In the genomic region with DNA sequence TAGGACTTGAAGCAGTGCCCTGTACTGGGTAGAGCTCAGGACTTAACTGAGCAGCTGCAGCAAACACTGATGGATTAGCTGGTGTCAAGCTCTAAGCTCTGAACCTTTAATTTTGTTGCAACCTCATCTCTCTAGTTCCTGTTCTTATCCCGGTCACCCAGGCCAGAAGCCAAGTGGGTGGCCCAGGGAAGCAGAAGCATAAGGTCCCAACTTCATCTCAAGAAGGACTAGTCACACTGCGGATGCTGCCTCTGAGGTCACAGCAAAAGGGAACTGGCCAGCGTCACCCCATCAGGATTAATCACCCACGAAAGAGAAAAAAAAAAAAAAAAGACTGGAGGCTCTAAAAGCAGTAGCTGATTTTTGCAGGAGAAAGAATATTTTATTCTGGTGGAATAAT, we compare ENCODE assay signal across 14 mouse cellular contexts. TPM values are rescaled to one million over a fixed set of nuclear protein-coding genes. Genes with fewer than 3 reads are reported as not detected.
A peak's percentile ranks its signal among the peaks of the same experiment; 100 is the strongest.
DNase-seq lines count a peak whose midpoint lies in the region; ATAC-seq and TF ChIP-seq lines count a peak whose summit lies in the region.
"Had no signal": no experiment of that assay in that cellular context is flagged by ENCODE, and none has a peak within 500 bp of the region (broad histone marks: within the 10 kb centered on the region; RNA-seq: fewer than 3 reads in every experiment).

No protein-coding gene starts in this region.

- H3K27me3 ChIP-seq in kidney, postnatal 0 days (ENCODE audit: insufficient read depth, low read length): no peaks in the 10 kb centered on the region
- no peaks in the 10 kb centered on the region for H3K27me3 ChIP-seq in kidney, embryonic 15.5 days
- no peaks in the 10 kb centered on the region for H3K27me3 ChIP-seq in heart, embryonic 13.5 days (replicated peaks)
- H3K27me3 ChIP-seq: CH12.LX; liver, embryonic 15.5 days; stomach, embryonic 15.5 days had no signal

- ATAC-seq in kidney, postnatal 0 days (replicated peaks; ENCODE audit: low FRiP score, low read depth): no peak
- no peak for ATAC-seq in kidney, embryonic 15.5 days (replicated peaks; ENCODE audit: low FRiP score)
- ATAC-seq in heart, embryonic 13.5 days (ENCODE audit: extremely low read depth, insufficient number of reproducible peaks, low FRiP score, low TSS enrichment): no peak
- ATAC-seq in megakaryocyte progenitor cell, adult 5-6 weeks (replicated peaks; ENCODE audit: poor library complexity): peak; percentile 39; the same call in 1 of the 2 replicates
- ATAC-seq in megakaryocyte-erythroid progenitor cell, adult 5-6 weeks (replicated peaks; ENCODE audit: low FRiP score, low TSS enrichment, poor library complexity, severe bottlenecking): no peak
- ATAC-seq: hindbrain, postnatal 0 days had no signal

- H3K9me3 ChIP-seq in kidney, postnatal 0 days (replicated peaks; ENCODE audit: low read length): no peaks in the 10 kb centered on the region
- H3K9me3 ChIP-seq in kidney, embryonic 15.5 days (replicated peaks): no peaks in the 10 kb centered on the region
- H3K9me3 ChIP-seq in heart, embryonic 13.5 days: peaks cover 4% of the 10 kb centered on the region
- H3K9me3 ChIP-seq: liver, embryonic 15.5 days; stomach, embryonic 15.5 days had no signal

- no peak overlapping the region for H3K4me2 ChIP-seq in kidney, postnatal 0 days (ENCODE audit: low read length)
- no peak overlapping the region for H3K4me2 ChIP-seq in kidney, embryonic 15.5 days
- no peak overlapping the region for H3K4me2 ChIP-seq in heart, embryonic 13.5 days
- H3K4me2 ChIP-seq: liver, embryonic 15.5 days; midbrain, embryonic 11.5 days; stomach, embryonic 15.5 days had no signal

- H3K27ac ChIP-seq in kidney, postnatal 0 days: 0 out of 2 replicates have a peak overlapping the region, but pooled peaks have one; percentile 13
- no peak overlapping the region for H3K27ac ChIP-seq in kidney, embryonic 15.5 days
- peak overlapping the region; percentile 36; the same call in 1 of the 2 replicates for H3K27ac ChIP-seq in heart, embryonic 13.5 days (replicated peaks)
- H3K27ac ChIP-seq: hindbrain, postnatal 0 days; liver, embryonic 15.5 days; stomach, embryonic 15.5 days had no signal

- WGBS in kidney, postnatal 0 days: 18% methylated on average over 4 of the region's 4 CpGs
- WGBS in kidney, embryonic 15.5 days: 17% methylated on average over 4 of the region's 4 CpGs
- WGBS in heart, embryonic 13.5 days: 36% methylated on average over 4 of the region's 4 CpGs

- H3K4me3 ChIP-seq in kidney, postnatal 0 days (replicated peaks; ENCODE audit: low read depth, low read length): no peak overlapping the region
- H3K4me3 ChIP-seq in kidney, embryonic 15.5 days (replicated peaks): no peak overlapping the region
- no peak overlapping the region for H3K4me3 ChIP-seq in heart, embryonic 13.5 days
- H3K4me3 ChIP-seq: liver, embryonic 15.5 days; stomach, embryonic 15.5 days had no signal

- H3K36me3 ChIP-seq in kidney, postnatal 0 days (ENCODE audit: insufficient read depth, low read length): no peaks in the 10 kb centered on the region
- no peaks in the 10 kb centered on the region for H3K36me3 ChIP-seq in kidney, embryonic 15.5 days
- H3K36me3 ChIP-seq in heart, embryonic 13.5 days: peaks cover 4% of the 10 kb centered on the region; the same call in 1 of the 2 replicates
- H3K36me3 ChIP-seq: liver, embryonic 15.5 days; stomach, embryonic 15.5 days had no signal

- no peak for DNase-seq in kidney, postnatal 0 days (ENCODE audit: low spot score)
- peak; percentile 54 for DNase-seq in adrenal gland, postnatal 25 days
- no peak for DNase-seq in cerebellum, postnatal 10 days
- DNase-seq: cerebellum, adult 11 months; thymus, postnatal 14 days had no signal

- H3K9ac ChIP-seq in kidney, postnatal 0 days (ENCODE audit: low read depth, low read length): no peak overlapping the region
- H3K9ac ChIP-seq in kidney, embryonic 15.5 days: no peak overlapping the region
- H3K9ac ChIP-seq in heart, embryonic 13.5 days: no peak overlapping the region
- H3K9ac ChIP-seq: liver, embryonic 15.5 days; stomach, embryonic 15.5 days had no signal

- peaks cover 29% of the 10 kb centered on the region for H3K4me1 ChIP-seq in kidney, postnatal 0 days (replicated peaks; ENCODE audit: insufficient read depth, low read length)
- peaks cover 58% of the 10 kb centered on the region for H3K4me1 ChIP-seq in kidney, embryonic 15.5 days
- peaks cover 85% of the 10 kb centered on the region for H3K4me1 ChIP-seq in heart, embryonic 13.5 days

- no peak for TF ChIP-seq CTCF in kidney, postnatal 0 days (IDR thresholded peaks at IDR 0.05; ENCODE audit: low read depth)

RNA-seq across cellular contexts. Expression of a gene that starts 14.5 kb away (rescaled TPM):
- polyA plus RNA-seq in kidney, postnatal 0 days (2015; fragmentation: Nextera tagmentation; extraction: Ambion mirVana): 33.8 and 37.9 TPM in 2 replicates
- polyA plus RNA-seq in kidney, embryonic 15.5 days (2015; fragmentation: Nextera tagmentation; extraction: Ambion mirVana): 27.3 and 30.6 TPM in 2 replicates
- total RNA-seq in adrenal gland, postnatal 25 days (2021): 82.3 and 91.2 TPM in 2 replicates
- 38.7 and 41.3 TPM in 2 replicates for polyA plus RNA-seq in heart, embryonic 13.5 days (2015; fragmentation: Nextera tagmentation; extraction: Ambion mirVana)
- total RNA-seq in megakaryocyte progenitor cell, adult 5-6 weeks (2015): 0.02 and 0.29 TPM in 2 replicates
- 0.24 and 0.29 TPM in 2 replicates for total RNA-seq in megakaryocyte progenitor cell, adult 5-6 weeks (2017)
- not detected in 2 replicates for total RNA-seq in megakaryocyte-erythroid progenitor cell, adult 5-6 weeks (2014; fragmentation: Nextera tagmentation)
- not detected in 2 replicates for total RNA-seq in megakaryocyte-erythroid progenitor cell, adult 5-6 weeks (2017)
- total RNA-seq: CH12.LX had no signal

Comparison
In these comparisons a context has a peak if more than half of its experiments do, and no peak if none do; other contexts are left out.
1. RNA of a gene that starts 14.5 kb away (total RNA-seq): 82.3 to 91.2 TPM in adrenal gland, postnatal 25 days; 0.02 to 0.29 TPM in megakaryocyte progenitor cell, adult 5-6 weeks and not detected in megakaryocyte-erythroid progenitor cell, adult 5-6 weeks; every median in the first group is over 10 times any median in the second.